Mouse (Mus musculus): ENCODE results near the gene Ptpn1.

- peak; percentile 11; the same call in 1 of the 2 replicates for TF ChIP-seq CTCF (IDR thresholded peaks at IDR 0.05; ENCODE audit: borderline replicate concordance, insufficient read depth, low read length)
- TF ChIP-seq POLR2A (IDR thresholded peaks at IDR 0.05; ENCODE audit: low read depth, low read length) = no peak
Observed at GRCm38 (mm10) chr2:168004369-168004768, 72.5 kb downstream of the Ptpn1 start.

All from embryonic fibroblast, embryonic 13.5 days (primary cell).